Mouse (Mus musculus) frontal cortex, postnatal 36 days (tissue): ENCODE measurements around the gene Slc10a7.

ENCODE experiments used
- DNase-seq, 2 experiments: peaks; one replicate each; pipeline ENCODE4 v3.0.0; 2022; ENCODE audit warnings: low spot score in 2 of 2

Gene Slc10a7

GRCm38 (mm10) chr8:78622362-78622761, 113.2 kb downstream of the Slc10a7 start:
- no peak for DNase-seq

DNA sequence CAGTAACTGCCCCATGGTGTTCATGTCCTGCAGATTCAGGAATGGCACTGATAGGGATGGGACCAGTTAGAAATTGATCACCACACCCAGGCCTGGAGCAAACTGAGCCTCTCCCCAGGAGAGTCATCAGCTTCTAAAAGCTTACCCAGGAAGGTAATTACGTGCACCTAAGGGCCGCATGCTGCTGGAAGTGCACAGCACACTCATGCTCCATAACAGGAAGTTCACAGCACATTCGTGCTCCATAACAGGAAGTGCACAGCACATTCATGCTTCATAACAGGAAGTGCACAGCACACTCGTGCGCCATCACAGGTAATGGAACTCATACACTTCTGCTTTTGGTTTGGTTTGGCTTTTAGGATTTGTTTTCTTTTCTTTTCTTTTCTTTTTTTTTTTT, 114.8 kb downstream of the Slc10a7 start:
- no peak for DNase-seq

DNA sequence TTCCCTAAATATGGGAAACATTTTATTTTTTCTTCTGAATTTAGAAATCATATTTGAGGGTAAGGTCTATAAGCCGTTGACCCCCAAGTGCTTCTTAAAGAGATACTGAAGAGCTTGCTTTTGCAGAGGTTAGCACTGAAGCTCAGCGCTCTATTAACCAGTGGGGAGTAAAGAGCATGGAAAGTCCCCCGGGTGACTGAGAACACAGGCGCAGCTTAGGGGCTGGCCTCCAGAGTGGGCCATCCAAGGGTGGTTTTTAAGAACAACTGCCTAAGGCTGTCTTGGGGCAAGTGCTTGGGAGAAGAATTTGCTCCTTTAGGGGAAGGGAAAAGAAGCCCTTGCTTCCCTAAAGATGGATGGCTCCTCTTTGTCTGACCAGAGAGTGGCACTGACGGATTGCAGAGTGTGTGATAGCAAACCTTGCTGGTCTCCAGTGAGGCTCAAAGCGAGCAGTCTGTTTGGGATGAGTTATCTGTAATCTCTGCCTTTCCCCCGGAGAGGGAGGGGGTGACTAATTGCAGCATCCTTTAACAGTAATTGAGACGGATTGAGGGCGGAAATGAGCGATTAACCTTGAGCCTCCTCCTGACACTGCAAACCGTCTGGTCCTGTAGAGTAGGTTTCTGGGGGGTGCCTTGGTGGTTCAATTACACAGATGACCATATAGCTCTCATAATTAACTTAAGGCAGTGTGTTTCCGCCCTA, 115.7 kb downstream of the Slc10a7 start:
- no peak for DNase-seq

DNA sequence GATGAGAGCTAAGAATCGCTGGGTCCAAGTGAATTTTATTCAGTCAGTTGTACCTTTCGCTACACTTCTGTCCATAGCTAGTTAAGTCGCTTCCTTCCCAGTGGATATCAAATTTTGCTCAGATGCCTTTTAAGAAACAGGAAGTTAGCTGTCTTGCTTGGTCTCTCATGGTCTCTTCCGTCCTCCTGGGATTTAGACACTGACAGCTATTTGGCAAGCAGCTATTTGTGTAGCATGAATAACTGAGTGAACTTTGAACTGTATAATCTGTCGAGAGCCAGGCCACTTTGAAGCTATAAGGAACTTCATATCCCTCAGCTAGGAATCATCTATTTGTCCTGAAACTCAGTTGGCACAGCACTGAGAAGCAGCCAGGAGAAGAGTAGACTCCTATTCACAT, 117.5 kb downstream of the Slc10a7 start:
- no peak for DNase-seq

DNA sequence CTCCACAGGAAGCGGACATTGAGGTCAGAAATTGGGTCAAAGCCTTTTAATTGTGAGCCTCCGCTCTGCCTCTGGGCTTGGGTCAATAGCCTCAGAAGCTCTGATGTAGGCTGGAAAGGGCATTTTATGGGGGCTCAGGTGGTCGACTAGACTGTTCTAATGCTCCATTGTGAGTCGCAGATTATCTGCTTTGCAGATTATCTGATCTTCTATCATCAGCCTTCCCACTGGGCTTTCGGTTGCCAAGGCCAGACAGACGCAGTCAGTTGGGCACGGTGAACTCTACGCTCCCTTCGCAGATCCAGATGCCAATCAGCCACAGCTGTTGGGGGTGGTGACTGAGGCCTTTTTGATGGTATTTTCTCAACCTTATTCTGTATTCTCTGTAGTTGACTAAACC, 118.6 kb downstream of the Slc10a7 start:
- DNase-seq, result no peak

- DNase-seq, result no peak
These were observed 121.4 kb downstream of the Slc10a7 start for GRCm38 (mm10) chr8:78630414-78631164.

GRCm38 (mm10) chr8:78633012-78633411, 123.9 kb downstream of the Slc10a7 start:
- no peak for DNase-seq

- no peak for DNase-seq
These were observed 124.9 kb downstream of the Slc10a7 start for GRCm38 (mm10) chr8:78634018-78634417.

DNA sequence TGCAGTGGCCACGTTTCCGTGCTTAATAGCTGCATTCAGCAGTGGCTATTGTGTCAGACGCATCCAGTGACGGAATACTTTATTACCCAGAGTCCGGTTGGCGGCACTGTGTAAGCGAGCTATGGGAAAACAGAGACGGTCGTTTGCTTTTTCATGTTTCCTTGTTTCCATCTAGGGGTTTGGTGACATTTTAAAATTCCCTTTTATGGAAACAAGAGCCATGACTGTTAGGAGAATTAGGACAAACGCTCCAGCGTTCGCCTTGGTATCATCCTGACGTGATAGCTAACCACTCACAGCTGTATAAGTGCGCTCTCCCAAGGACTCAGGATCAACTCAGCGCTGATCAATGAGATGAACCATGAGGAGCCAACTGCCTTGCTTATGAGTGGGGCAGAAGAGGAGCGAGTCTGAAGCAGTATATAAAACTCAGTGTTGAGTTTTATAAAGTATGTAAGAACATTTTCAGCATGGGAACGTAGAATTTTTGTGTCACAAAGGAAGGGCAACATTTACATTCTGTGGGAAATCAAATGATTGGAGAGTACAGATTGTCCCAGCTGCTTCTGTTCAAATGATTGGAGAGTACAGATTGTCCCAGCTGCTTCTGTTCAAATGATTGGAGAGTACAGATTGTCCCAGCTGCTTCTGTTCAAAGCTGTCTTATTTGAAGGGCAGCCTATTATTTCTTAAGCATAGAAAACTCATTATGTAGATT, 125.5 kb downstream of the Slc10a7 start:
- no peak for DNase-seq

DNA sequence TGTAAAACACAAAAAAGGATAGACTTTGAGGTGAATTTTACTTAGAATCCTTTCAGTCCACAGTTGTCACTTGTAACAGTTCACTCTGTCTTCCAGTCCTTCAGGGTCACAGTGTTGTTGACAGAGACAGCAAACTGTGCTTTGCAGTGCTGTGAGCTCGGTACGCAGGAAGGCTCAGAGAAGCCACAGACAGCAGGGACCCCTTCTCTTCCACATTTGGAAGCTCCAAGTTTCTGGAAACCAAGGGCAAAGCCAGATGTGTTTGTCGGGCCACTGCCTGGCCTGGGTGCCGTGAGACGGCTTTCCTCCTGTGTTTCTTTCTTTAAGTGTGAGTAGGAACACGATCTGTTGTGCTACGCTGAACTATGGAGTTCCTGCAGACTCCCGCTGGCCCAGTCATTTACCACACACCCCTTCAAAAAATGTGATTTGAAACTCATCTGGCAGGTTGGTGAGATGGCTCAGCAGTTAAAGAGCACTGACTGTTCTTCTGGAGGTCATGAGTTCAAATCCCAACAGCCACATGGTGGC, 126.2 kb downstream of the Slc10a7 start:
- no peak for DNase-seq

- DNase-seq, result no peak
These were observed 132.8 kb downstream of the Slc10a7 start for GRCm38 (mm10) chr8:78641919-78642318.

- no peak for DNase-seq
These were observed 133.2 kb downstream of the Slc10a7 start for GRCm38 (mm10) chr8:78642376-78642775.

DNA sequence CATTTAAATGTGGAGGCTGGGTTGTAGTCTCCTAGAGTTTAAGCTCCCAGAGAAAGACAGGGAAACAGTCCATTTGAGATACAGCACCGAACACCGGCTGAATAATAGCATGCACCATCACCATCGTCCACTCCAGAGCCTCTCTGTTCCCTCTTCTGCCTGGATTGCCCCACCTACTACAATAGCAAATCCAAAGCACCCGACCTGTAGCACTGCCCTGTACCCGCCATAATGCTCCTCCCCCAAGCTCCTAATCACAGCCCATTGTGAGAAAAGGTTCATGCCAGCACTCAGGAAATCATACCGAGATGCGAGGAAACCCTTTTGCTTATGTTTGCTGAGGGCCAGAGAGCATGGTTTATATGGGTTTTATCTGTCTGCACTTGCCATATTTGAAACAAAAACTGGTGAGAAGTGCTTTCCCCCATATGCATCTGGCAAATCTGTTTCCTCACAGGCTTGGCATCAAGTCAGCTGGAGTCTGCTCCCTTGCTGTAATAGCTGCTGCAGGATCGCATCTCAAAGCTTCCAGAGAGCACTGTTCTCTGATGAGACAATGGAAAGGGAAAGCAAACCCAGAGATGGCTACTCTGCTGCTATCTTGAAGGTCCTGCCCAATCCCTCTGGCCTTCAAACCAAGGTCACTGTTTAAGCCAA, 138.0 kb downstream of the Slc10a7 start:
- peak; percentile 28 to 56 for DNase-seq

- no peak for DNase-seq
These were observed 138.7 kb downstream of the Slc10a7 start for GRCm38 (mm10) chr8:78647846-78648245.

DNA sequence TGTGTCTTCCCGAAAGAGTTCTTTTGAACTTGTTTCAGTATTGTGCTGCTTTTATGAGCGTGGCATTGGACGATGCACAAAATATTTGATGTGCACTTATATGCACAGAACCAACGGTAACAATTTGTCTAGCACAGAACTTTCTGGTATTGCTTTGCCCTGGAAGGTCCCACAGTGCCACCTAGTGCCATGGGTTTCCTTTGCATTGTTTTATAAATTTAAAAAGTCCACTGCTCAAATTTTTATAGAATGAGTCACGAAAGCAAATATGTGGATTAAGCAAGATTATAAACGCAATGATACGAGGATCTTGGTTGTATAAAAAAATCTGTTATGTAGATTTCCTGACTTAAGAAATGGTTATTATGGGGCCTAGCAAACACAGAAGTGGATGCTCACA, 139.8 kb downstream of the Slc10a7 start:
- DNase-seq, result peak; percentile 65 to 74

- DNase-seq, result no peak
These were observed 142.5 kb downstream of the Slc10a7 start for GRCm38 (mm10) chr8:78651670-78652069.

DNA sequence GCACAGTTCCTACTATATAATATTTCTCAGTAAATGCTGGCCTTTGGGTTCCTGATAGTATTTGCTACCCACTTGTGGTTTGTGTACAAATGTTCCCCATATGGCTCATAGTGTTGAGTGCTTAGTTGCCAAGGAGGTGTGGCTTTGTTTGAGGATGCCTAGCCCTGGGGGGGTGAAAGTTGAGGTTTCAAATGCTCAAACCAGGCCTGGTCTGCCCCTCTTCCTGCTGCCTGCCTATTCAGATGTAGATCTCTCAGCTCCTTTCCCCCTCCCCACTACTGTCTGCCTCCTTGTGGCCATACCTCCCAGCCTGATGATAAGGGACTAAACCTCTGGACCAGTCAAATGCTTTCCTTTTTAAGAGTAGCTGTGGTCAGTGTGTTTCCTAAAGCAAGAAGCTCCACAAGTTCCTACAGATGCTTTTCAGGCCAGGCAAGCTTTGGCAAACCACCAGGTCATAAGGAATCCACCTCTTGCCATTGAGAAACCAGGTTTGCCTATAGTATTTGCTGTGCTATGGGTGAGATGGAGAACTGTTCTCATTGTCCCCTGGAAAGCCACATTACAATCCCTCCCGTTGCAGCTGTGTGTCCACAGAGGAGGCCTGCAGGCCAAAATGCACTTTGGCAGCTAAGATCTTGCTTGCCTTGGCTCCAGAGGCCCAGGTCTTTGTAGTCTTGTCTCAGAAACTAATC, 146.4 kb downstream of the Slc10a7 start:
- no peak for DNase-seq

GRCm38 (mm10) chr8:78656700-78657370, 147.7 kb downstream of the Slc10a7 start:
- no peak for DNase-seq

GRCm38 (mm10) chr8:78658172-78658571, 149.0 kb downstream of the Slc10a7 start:
- DNase-seq, result no peak

GRCm38 (mm10) chr8:78659617-78660187, 150.6 kb downstream of the Slc10a7 start:
- DNase-seq, result no peak
